ENCODE assay signal across 18 mouse cellular contexts in the genomic region with DNA sequence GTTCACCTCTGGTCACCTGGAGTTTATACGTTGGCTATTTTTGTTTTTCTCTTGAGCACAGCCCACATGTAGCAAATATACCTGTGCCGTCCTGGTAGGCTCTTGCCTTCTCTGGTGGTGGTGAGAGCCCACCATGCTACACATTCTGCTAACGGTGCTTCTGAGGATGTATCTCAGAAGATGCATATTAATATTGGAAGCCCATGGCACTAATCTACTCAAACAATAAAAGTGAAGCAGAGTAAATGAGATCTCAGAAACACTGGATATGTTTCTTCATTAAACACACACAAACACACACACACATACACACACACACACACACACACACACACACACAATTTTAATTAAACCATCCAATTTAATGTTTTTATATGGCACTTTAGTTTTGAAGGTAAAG.
DNase-seq lines count a peak whose midpoint lies in the region; ATAC-seq lines count a peak whose summit lies in the region.
"Had no signal": no experiment of that assay in that cellular context is flagged by ENCODE, and none has a peak within 500 bp of the region (broad histone marks: within the 10 kb centered on the region; RNA-seq: fewer than 3 reads in every experiment).

No protein-coding gene starts in this region.

- H3K27me3 ChIP-seq in forebrain, embryonic 15.5 days: no peaks in the 10 kb centered on the region
- no peaks in the 10 kb centered on the region for H3K27me3 ChIP-seq in forebrain, embryonic 12.5 days
- H3K27me3 ChIP-seq in midbrain, embryonic 15.5 days (replicated peaks): no peaks in the 10 kb centered on the region
- no peaks in the 10 kb centered on the region for H3K27me3 ChIP-seq in midbrain, embryonic 10.5 days (ENCODE audit: low read depth, poor library complexity, severe bottlenecking)
- H3K27me3 ChIP-seq in hindbrain, embryonic 15.5 days: no peaks in the 10 kb centered on the region
- H3K27me3 ChIP-seq in neural tube, embryonic 14.5 days (ENCODE audit: control insufficient read depth, insufficient read depth, low read length): no peaks in the 10 kb centered on the region
- H3K27me3 ChIP-seq: embryonic facial prominence, embryonic 12.5 days; heart, embryonic 13.5 days had no signal

- 69% methylated on average over 3 of the region's 3 CpGs for WGBS in forebrain, embryonic 15.5 days
- WGBS in forebrain, embryonic 12.5 days: 76% methylated on average over 3 of the region's 3 CpGs
- WGBS in midbrain, embryonic 15.5 days: 81% methylated on average over 3 of the region's 3 CpGs
- 89% methylated on average over 3 of the region's 3 CpGs for WGBS in midbrain, embryonic 10.5 days
- WGBS in hindbrain, embryonic 15.5 days: 73% methylated on average over 3 of the region's 3 CpGs
- 74% methylated on average over 3 of the region's 3 CpGs for WGBS in neural tube, embryonic 14.5 days

- no peak overlapping the region for H3K4me2 ChIP-seq in forebrain, embryonic 15.5 days (replicated peaks)
- H3K4me2 ChIP-seq in forebrain, embryonic 12.5 days: no peak overlapping the region
- no peak overlapping the region for H3K4me2 ChIP-seq in midbrain, embryonic 15.5 days
- H3K4me2 ChIP-seq in hindbrain, embryonic 15.5 days: no peak overlapping the region
- H3K4me2 ChIP-seq in neural tube, embryonic 14.5 days (ENCODE audit: low read depth, low read length): no peak overlapping the region
- H3K4me2 ChIP-seq: embryonic facial prominence, embryonic 12.5 days; heart, embryonic 13.5 days had no signal

- peak overlapping the region; percentile 23; the same call in 1 of the 2 replicates for H3K27ac ChIP-seq in forebrain, embryonic 15.5 days (replicated peaks)
- H3K27ac ChIP-seq in forebrain, embryonic 12.5 days: no peak overlapping the region
- H3K27ac ChIP-seq in midbrain, embryonic 15.5 days: 0 out of 2 replicates have a peak overlapping the region, but pooled peaks have one; percentile 2
- H3K27ac ChIP-seq in midbrain, embryonic 10.5 days (replicated peaks): no peak overlapping the region
- H3K27ac ChIP-seq in hindbrain, embryonic 15.5 days (replicated peaks): 0 out of 2 replicates have a peak overlapping the region, but pooled peaks have one; percentile 11
- H3K27ac ChIP-seq in neural tube, embryonic 14.5 days (ENCODE audit: low read depth, low read length): no peak overlapping the region
- H3K27ac ChIP-seq: embryonic facial prominence, embryonic 12.5 days; heart, embryonic 13.5 days had no signal

- H3K4me1 ChIP-seq in forebrain, embryonic 15.5 days: peaks cover 10% of the 10 kb centered on the region; the same call in 1 of the 2 replicates
- peaks cover 2% of the 10 kb centered on the region; the same call in 1 of the 2 replicates for H3K4me1 ChIP-seq in forebrain, embryonic 12.5 days
- H3K4me1 ChIP-seq in midbrain, embryonic 15.5 days: no peaks in the 10 kb centered on the region
- no peaks in the 10 kb centered on the region for H3K4me1 ChIP-seq in midbrain, embryonic 10.5 days
- H3K4me1 ChIP-seq in hindbrain, embryonic 15.5 days (replicated peaks): 0 out of 2 replicates have a peak, but pooled peaks cover 2% of the 10 kb centered on the region
- H3K4me1 ChIP-seq in neural tube, embryonic 14.5 days (ENCODE audit: control insufficient read depth, insufficient read depth, low read length): no peaks in the 10 kb centered on the region
- H3K4me1 ChIP-seq: embryonic facial prominence, embryonic 12.5 days had no signal

- no peak overlapping the region for H3K4me3 ChIP-seq in forebrain, embryonic 15.5 days
- H3K4me3 ChIP-seq in forebrain, embryonic 12.5 days (replicated peaks): no peak overlapping the region
- no peak overlapping the region for H3K4me3 ChIP-seq in midbrain, embryonic 15.5 days
- H3K4me3 ChIP-seq in midbrain, embryonic 10.5 days: no peak overlapping the region
- no peak overlapping the region for H3K4me3 ChIP-seq in hindbrain, embryonic 15.5 days
- no peak overlapping the region for H3K4me3 ChIP-seq in neural tube, embryonic 14.5 days (ENCODE audit: low read depth, low read length)
- H3K4me3 ChIP-seq: embryonic facial prominence, embryonic 12.5 days; heart, embryonic 13.5 days had no signal

- no peaks in the 10 kb centered on the region for H3K9me3 ChIP-seq in forebrain, embryonic 15.5 days
- no peaks in the 10 kb centered on the region for H3K9me3 ChIP-seq in forebrain, embryonic 12.5 days
- no peaks in the 10 kb centered on the region for H3K9me3 ChIP-seq in midbrain, embryonic 15.5 days
- H3K9me3 ChIP-seq in midbrain, embryonic 10.5 days (replicated peaks): no peaks in the 10 kb centered on the region
- no peaks in the 10 kb centered on the region for H3K9me3 ChIP-seq in hindbrain, embryonic 15.5 days
- H3K9me3 ChIP-seq in neural tube, embryonic 14.5 days (ENCODE audit: control insufficient read depth, low read length): no peaks in the 10 kb centered on the region
- H3K9me3 ChIP-seq: embryonic facial prominence, embryonic 12.5 days; heart, embryonic 13.5 days had no signal

- DNase-seq in midbrain, embryonic 10.5 days (ENCODE audit: low spot score): no peak
- no peak for DNase-seq in kidney, postnatal 4 days
- DNase-seq: adrenal gland, adult 8-10 months; adrenal gland, postnatal 36 days; cerebellum, adult 11-12 months; cerebellum, adult 9-10 months; cerebellum, postnatal 25 days; gastrocnemius, postnatal 36 days; heart, postnatal 36 days had no signal

- H3K36me3 ChIP-seq in forebrain, embryonic 15.5 days: peaks cover 13% of the 10 kb centered on the region
- H3K36me3 ChIP-seq in forebrain, embryonic 12.5 days (replicated peaks): peaks cover 11% of the 10 kb centered on the region
- peaks cover 19% of the 10 kb centered on the region; the same call in 1 of the 2 replicates for H3K36me3 ChIP-seq in midbrain, embryonic 15.5 days (replicated peaks)
- H3K36me3 ChIP-seq in midbrain, embryonic 10.5 days: peaks cover 18% of the 10 kb centered on the region
- peaks cover 16% of the 10 kb centered on the region for H3K36me3 ChIP-seq in hindbrain, embryonic 15.5 days
- peaks cover 7% of the 10 kb centered on the region for H3K36me3 ChIP-seq in neural tube, embryonic 14.5 days (ENCODE audit: control insufficient read depth, insufficient read depth, low read length)

- H3K9ac ChIP-seq in forebrain, embryonic 15.5 days (replicated peaks): no peak overlapping the region
- H3K9ac ChIP-seq in forebrain, embryonic 12.5 days: no peak overlapping the region
- H3K9ac ChIP-seq in midbrain, embryonic 15.5 days: no peak overlapping the region
- H3K9ac ChIP-seq in hindbrain, embryonic 15.5 days: no peak overlapping the region
- H3K9ac ChIP-seq in neural tube, embryonic 14.5 days (replicated peaks; ENCODE audit: low read depth, low read length): no peak overlapping the region
- H3K9ac ChIP-seq: embryonic facial prominence, embryonic 12.5 days; heart, embryonic 13.5 days had no signal

- no peak for ATAC-seq in forebrain, embryonic 15.5 days (replicated peaks)
- ATAC-seq in forebrain, embryonic 12.5 days (ENCODE audit: low FRiP score): no peak; the same call in 1 of the 2 replicates
- no peak for ATAC-seq in midbrain, embryonic 15.5 days (replicated peaks)
- 0 out of 2 replicates have a peak, but pooled peaks have one; percentile 38 for ATAC-seq in hindbrain, embryonic 15.5 days (ENCODE audit: low FRiP score, low read depth)
- ATAC-seq in neural tube, embryonic 14.5 days (ENCODE audit: low read depth): peak; percentile 26; the same call in 1 of the 2 replicates
- ATAC-seq in megakaryocyte progenitor cell, adult 5-6 weeks (replicated peaks; ENCODE audit: poor library complexity): no peak
- ATAC-seq: intestine, embryonic 16.5 days had no signal

Comparison
In these comparisons a context has a peak if more than half of its experiments do, and no peak if none do; other contexts are left out.
1. H3K27ac ChIP-seq: peak in forebrain, embryonic 15.5 days (single experiment), midbrain, embryonic 15.5 days (single experiment) and hindbrain, embryonic 15.5 days (single experiment); none in forebrain, embryonic 12.5 days (single experiment), midbrain, embryonic 10.5 days (single experiment) and neural tube, embryonic 14.5 days (single experiment).
2. ATAC-seq: peak in hindbrain, embryonic 15.5 days (single experiment) and neural tube, embryonic 14.5 days (single experiment); none in forebrain, embryonic 15.5 days (single experiment), forebrain, embryonic 12.5 days (single experiment), midbrain, embryonic 15.5 days (single experiment) and megakaryocyte progenitor cell, adult 5-6 weeks (single experiment).